Mouse (Mus musculus) G1E-ER4 (cell line): ENCODE results near the gene Macrod2. TPM values are rescaled to one million over a fixed set of nuclear protein-coding genes. Genes with fewer than 3 reads are reported as not detected.

ENCODE experiments used
- GATA1 ChIP-seq: IDR thresholded peaks from one replicate; pipeline ENCODE4 v1.8.0; 2012; ENCODE audit warnings: low read length, inconsistent platforms
- polyA plus RNA-seq: library from polyadenylated mRNA; stranded (reverse); fragments of >175 nt; gene quantifications from 2 replicates; pipeline ENCODE4 v1.2.3, GENCODE M21; 2012

Gene Macrod2
- polyA plus RNA-seq, 1 experiment: not detected

DNA sequence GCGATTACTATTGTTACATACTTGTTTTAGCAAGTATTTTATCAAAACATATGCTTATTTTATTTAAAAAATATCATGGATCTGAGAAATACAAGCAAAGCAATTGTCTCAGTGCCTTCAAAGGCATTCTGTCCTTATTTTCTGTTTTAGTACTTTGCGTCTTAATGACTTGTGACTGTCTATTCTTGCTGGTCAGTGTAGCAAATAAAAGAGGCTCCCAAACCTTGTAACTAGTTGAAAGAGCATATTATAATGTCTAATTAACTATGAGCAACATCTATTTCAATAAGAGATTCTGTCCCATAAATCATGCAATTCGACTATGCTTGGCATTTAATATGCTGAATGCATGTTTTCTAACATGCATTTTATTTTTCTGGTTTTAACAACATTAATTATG is 609.2 kb downstream of the Macrod2 start:
- TF ChIP-seq GATA1: no peak

GRCm38 (mm10) chr2:141005616-141006015 is 610.5 kb downstream of the Macrod2 start:
- TF ChIP-seq GATA1: no peak

GRCm38 (mm10) chr2:141007725-141008124 is 612.6 kb downstream of the Macrod2 start:
- TF ChIP-seq GATA1: no peak

- TF ChIP-seq GATA1: no peak
Measured at GRCm38 (mm10) chr2:141008458-141008857, 613.3 kb downstream of the Macrod2 start.

GRCm38 (mm10) chr2:141013443-141014165 is 618.5 kb downstream of the Macrod2 start:
- no peak for TF ChIP-seq GATA1

DNA sequence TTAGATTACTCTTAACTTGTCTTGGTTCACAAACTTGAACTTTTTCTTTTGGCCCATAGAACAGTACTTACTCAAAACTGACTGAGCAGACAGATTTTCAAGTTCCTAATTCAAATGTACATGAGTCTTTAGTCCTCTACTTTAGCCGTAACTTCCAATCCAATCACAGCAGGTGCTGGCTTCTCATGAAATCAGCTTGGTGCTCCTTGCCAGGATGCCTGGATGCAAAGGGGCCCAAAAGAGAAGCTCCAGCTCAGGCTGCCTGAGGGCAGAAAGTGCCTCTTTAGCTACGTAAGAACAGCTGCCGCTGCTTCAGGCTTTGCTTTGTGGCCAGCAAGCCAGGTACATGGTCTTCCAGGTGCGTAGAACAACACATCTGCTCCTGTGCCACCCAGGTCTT is 627.9 kb downstream of the Macrod2 start:
- TF ChIP-seq GATA1: no peak

DNA sequence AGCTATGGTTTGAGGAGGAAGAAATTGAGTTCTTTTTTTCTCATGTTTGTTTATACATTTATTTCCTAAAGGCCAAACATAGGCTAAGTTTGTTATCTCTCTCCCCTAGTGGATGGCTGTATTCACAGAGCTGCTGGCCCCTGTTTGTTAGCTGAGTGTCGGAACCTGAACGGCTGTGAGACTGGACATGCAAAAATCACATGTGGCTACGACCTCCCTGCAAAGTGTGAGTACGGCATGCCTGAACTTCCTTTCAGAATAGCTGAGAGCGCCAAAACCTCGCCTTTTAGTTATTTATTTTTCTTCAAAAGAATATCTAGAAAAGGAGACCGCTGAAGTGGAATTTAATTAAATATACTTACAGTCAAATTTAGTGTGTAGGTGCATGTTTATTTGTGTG is 628.8 kb downstream of the Macrod2 start:
- no peak for TF ChIP-seq GATA1

DNA sequence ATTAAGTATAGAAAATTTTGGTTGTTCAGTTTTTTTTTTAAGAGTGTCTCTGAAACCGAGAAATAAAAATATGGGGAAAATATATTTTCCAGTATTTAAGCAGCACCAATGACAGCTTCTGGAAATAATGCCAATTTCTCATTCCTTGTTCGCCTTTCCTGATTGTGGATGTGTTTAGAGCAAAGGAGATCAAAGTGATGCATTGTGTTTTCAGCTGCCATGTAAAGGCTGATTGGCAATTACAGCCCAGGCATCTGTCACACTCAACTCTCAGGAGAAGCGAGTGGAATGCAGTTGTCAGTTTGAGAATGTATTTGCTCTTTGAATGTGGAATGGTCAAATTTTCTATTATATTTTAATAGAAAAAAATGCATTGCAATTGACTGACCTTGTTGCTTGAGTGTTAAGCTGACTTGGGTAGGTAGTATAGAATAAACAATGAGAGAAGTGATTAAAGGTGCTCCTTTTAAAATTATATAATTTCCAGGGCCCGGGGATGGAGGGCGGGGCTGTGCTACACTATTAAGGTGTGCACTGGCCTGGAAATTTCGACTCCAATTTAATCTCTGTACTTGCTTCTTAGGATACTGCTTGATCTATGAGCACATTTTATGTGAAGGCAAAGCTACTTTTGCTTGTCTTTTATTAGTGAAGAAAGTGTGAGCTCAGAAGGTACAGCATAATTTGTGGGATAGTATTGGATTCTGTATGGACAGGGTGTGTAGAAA is 629.4 kb downstream of the Macrod2 start:
- no peak for TF ChIP-seq GATA1

DNA sequence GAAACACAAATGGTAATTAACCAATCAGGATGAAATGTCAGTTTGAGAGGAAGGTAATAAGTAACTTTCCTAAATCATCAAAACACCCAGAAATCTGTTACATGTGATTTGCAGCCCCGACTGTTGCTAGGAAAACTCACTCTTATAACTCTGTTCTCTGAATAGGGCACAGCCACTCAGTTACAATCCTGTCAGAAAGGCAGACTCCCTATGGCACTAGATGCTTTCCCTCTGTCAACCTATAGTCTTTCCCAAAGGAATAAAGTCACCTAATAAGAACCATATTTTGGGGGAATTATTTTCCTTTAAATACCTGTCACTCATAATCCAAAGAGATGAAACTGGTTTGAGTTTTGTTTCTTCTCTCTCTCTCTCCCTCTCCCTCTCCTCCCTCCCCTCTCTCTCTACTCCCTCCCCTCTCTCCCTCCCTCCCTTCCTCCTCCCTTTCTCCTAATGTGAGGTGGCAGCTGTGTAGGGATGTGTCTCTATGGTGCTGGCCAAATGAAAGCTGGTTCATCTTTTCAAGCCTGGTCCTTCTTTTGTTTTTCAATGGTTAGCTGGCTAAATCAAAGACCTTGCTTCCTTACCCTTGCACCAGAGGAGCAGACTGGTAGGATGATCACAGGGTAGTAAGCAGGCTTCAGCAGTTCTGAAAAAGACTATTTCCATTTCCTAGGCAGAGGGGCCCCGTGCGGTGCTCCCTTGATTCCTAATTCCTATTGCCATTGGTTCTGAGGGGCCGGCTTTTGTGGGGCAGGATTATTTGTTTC is 661.8 kb downstream of the Macrod2 start:
- no peak for TF ChIP-seq GATA1

GRCm38 (mm10) chr2:141057455-141057833 is 662.3 kb downstream of the Macrod2 start:
- TF ChIP-seq GATA1: no peak

GRCm38 (mm10) chr2:141073981-141074855 is 679.1 kb downstream of the Macrod2 start:
- no peak for TF ChIP-seq GATA1

DNA sequence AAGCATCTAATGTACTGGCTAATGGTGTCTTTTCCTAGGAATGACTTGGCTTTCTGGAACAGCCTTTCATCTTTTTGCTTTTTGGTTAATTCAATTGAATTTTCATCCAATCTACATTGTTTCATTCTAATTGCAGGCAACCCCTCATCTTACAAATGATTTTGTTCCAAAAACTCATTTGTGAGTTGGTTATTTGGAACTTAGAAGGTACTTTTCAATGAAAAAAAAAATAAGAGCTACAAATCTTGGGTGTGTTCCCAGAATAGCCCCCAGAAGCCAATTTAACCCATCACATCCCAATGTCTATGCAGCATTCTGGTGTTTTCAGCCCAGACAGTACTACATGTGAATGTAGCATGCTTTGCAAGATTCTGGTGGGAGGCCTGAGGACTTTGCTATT is 683.1 kb downstream of the Macrod2 start:
- TF ChIP-seq GATA1: no peak

- no peak for TF ChIP-seq GATA1
Measured at GRCm38 (mm10) chr2:141091320-141091719, 696.2 kb downstream of the Macrod2 start.

- TF ChIP-seq GATA1: no peak
Measured at GRCm38 (mm10) chr2:141117579-141117978, 722.5 kb downstream of the Macrod2 start.

GRCm38 (mm10) chr2:141123875-141124274 is 728.8 kb downstream of the Macrod2 start:
- no peak for TF ChIP-seq GATA1
